Mouse (Mus musculus): ENCODE measurements around the gene Piwil4.
"Not testable (repeated sequence)": the region's sequence is repeated elsewhere in the genome, so short reads cannot be mapped to it uniquely, and the experiment has no call there.

Piwil4 gene

DNA sequence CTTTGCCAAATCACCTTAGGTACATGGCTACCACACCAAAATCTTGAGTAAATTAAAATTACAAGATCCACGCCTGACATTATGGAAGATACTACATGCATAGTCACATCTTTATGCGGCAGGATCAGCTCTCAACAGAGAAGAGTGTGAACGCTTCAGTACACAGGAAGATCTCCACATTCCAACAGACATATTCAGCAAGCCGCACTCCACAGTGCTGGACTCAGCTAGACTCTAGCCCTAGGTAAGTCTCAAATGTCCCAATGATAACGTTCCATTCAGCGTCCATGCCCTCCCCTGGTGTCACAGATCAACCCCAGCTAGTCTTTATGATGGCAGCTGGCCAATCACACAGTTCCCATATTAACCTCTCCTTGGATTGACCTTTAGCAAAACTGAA is 14.5 kb downstream of the Piwil4 start:
- no peak for DNase-seq (ENCODE audit: low spot score in 2 of 2)

DNA sequence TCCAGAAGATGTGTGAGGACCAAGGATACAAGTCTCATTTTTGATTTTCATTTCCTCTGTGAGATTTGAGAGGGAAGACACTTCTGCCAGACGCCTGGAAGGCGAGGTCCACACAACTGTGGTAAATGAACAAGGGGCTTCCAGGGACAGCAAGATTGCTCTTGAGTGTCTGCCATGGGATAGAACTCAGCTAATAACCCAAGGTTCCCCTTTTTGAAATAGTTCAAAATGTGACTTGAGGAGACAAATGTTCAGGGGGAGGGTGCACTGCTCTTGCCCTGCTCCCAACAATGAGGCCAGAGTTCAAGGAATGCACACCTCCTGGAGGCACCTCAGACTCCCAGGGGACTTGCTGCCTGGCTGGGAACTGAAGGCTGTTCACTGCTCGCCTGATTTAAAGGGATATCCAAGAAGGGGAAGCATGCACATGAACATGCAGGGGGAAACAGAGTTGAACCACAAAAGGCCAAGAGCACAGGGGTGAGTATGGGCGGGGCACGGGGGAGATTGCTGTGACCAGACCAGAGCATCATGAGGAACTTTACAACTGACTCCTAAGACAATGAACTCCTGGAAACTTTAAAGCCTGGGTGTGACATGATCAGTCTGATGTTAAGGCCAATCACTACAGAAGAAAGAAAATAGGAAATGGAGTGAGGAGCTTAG is 15.6 kb downstream of the Piwil4 start:
- DNase-seq (ENCODE audit: low spot score in 2 of 2) = peak; percentile 12 to 37

DNA sequence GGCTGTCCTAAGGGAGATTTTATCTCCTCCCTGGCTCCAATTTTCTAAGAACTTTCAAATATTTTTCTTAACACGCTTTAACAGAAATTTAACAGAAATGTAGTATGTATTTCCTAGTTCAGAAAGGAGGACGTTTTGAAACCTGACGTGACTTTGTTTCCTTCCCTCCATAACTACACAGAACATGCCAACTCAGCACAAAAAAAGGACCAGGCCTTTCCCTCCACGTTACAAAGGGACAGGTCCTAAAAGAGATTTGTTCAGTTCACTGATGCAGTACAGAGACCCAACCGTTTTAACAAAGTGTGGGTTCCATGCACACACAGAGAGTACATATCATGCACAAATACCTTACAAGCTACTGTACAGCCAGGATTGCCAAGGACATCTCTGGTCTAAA is 18.9 kb downstream of the Piwil4 start:
- DNase-seq (ENCODE audit: low spot score in 2 of 2) = no peak

DNA sequence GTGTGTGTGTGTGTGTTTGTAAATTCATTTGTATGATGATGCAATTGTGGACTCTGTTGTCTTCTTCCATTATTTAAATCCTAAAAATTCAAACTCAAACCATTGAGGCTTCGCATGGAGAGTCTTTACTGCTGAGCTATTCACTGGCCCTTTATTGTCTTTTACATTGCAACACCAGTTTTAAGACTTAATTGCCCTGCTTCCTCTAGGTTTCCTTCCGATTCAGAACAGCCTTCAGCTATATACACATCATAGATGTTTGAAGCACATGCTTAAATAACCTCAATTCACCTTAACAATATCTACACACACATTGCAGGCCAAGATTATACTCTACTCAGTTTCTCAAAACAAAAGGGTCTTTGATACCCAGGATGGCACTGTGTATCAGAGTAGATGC is 20.1 kb downstream of the Piwil4 start:
- DNase-seq (ENCODE audit: low spot score in 2 of 2) = no peak

DNA sequence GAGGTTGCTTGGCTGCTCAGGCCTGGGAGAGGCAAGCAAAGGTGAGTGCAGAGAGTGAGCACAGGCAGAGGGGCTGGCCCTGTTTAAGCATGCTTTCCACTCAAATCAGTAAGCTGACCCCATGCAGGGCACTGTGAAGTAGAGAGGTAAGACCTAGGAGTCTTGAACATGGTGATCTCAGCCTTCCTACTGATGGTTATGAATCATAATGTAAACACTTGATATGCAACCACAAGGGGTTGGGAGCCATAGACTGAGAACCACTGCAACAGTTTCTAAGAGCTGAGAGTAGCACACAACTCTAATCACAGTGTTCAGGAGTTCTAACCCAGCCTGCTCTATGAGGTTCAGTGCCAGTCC is 22.2 kb downstream of the Piwil4 start:
- DNase-seq (ENCODE audit: low spot score in 2 of 2) = no peak

DNA sequence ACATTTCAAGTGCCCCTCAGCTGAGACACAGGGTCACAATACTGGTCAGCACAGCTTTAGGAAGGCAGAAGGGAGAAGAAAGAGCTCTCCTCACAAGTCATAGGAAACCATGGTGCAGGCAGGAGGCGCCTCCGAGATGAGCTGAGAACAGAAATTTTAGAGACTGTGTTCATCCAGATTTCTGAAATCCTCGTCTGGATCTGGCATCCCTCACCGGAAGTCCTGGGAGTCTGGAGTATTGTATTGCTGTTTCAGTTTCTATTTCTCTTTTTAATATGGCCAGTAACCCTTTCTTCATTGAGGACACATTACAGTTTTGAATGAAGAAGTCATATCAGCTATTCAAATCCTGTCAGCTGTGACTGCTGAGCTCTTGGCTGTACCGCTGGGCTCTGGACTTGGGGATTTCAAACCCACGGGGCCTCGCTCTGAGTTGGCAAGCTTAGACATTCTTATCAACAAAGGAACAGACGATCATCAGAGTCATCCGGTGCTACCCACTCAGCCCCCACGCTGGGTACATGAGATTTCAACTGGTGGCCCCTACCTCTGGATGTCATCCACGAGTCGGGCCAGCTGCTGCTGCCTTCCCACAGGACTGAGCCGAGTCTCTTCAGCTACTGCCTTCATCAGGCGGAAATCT is 22.7 kb downstream of the Piwil4 start:
- DNase-seq (ENCODE audit: low spot score in 2 of 2) = no peak

DNA sequence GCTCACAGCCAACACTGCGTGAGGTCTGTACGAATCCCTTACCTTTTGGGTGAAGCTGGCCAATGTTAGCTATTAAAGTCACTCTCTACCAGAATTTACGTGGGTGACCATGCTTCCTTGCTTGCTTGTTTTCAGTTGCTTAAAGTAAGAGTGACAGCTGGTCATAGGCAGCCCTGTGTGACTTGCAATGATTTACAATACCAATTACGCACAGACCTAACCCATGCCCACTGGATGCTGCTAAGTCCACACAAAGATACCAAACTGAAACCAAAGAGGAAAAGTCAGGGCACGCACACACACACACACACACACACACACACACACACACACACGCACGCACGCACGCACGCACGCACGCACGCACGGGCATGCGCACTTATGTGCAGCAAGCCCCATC is 25.3 kb downstream of the Piwil4 start:
- DNase-seq (ENCODE audit: low spot score in 2 of 2) = no peak

DNA sequence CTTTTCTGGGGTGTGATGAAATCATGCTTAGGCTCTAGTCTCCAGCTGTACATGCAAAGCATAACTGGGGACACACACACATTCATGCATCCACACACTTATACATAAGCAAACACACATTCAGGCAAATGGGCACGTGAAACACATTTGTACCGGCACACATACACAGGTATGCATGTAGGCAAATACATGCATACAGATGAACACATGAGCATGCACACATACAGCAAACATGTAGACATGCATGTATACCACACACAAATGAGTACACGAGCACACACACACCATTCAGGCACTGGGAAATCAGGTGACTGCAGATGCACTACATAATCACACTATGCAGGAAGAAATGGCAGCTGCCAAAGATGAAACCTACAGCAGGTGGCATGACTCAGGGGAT is 29.6 kb downstream of the Piwil4 start:
- no peak for DNase-seq (ENCODE audit: low spot score in 2 of 2)

DNA sequence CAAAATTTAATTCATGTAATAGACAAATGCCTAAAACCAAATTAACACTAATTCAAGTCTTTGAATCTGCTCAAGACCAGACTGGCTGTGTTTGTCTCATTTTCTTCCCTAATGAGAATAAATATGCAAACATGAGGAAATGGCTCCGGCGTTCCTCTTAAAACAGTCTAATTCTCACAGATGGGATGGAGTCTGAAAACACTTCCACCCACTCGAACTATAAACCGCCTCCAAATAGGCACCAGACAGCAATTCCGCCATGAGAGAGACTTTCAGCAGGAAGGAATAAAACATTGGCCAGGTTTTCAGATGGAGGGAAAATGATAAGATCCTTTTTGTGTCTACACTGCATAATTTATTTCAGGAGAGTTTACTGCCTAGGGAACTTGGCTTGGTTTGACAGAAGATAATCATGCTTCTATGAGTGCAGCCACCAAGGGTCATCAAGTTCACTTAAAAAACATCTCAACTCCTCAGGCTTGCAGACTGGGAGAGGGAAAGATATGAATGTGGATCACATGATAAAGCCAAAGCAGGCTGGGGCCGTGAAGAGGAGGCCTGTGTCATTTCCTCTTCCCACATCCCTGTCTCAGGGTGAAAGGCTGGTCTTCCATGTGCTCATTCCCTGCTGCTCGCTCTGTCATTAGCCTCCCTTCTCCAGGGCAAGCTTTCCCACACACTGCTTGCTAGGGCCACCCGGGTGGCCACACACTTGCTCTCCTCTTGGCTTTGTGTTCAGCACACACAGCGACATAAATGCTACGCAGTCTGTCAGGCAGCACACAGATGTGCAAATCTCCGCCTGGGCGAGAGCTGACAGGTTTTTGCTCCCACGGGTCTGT is 35.0 kb downstream of the Piwil4 start:
- DNase-seq (ENCODE audit: low spot score in 2 of 2) = no peak

DNA sequence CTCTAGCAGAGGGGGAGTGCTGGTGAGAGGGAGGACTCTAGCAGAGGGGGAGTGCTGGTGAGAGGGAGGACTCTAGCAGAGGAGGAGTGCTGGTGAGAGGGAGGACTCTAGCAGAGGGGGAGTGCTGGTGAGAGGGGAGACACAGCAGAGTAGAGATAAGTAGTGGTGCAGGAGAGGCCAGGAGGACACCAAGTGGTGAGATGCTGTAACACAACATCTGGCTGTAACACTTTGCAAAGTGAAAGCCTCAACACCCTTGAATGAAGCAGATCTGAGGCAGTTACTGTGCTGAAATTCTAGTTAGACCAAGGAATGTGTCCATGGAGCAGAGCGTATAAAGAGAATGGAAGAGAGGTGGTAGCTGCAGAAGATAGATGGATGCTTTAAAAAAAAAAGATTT is 39.7 kb downstream of the Piwil4 start:
- DNase-seq (ENCODE audit: low spot score in 2 of 2) = not testable (repeated sequence)

DNA sequence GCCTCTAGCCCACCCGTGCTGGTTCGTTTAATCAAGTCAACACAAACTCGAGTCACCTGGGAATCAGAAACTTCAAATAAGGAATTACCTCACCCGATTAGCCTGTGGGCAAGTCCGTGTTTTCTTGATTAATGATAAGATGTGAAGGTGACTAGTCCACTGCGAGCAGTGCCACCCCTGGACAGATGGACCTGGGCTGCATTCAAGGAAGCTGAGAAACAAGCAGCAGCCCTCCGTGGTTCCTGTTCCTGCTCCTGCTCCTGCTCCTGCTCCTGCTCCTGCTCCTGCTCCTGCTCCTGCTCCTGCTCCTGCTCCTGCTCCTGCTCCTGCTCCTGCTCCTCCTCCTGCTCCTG is 41.3 kb downstream of the Piwil4 start:
- DNase-seq (ENCODE audit: low spot score in 2 of 2) = no peak

DNA sequence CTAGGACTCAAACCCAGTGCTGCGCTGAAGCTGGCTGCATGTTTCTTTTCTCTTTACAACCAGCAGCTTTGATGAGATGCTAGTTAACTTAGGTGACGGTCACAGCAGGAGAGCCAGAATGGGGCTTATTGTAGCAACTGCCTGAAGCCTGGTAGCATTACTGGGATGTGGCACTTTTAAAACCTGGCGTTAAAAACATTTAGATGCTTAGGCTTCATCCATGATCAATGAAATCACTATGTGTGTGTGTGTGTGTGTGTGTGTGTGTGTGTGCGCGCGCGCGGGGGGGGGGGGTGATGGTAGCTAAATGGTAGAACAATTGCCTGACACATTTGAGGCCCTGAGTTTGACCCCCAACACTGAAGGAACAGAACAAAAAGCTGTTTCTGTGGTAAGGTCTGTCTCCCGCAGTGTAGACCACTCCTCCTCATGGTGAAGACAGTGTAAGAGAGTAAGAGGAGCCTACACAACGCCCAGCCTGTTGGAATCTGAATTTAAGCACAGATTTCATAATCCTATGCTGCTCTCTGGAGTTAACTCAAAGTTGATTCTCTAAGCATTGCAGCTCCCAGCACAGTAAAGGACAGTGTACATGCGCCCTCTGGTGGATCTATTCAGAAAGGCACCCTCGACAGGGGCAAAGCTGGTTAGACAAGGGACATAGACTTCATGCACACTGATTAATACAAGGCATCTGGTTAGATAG is 41.8 kb downstream of the Piwil4 start:
- DNase-seq (ENCODE audit: low spot score in 2 of 2) = peak; percentile 49 to 53

DNA sequence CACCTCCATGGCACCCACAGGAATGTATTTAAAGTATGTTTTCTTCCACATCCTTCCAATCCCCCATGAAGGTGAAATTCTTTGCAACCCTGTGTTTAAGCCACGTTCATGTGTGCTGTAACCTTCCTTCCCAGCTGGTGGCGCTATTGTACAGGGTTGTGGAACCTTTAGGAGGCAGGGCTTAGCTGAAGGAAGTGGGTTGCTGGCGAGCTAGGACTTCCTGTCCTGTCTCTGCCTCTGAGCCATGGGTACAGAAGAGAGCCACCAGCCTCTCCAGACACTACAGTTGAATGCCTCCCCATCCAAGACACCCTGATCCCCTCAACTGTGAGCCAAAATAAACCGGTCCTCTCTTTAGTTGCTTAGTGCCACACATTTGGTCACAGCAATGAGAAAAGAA is 42.6 kb downstream of the Piwil4 start:
- peak in 1 of 2 experiments; percentile 6 for DNase-seq (ENCODE audit: low spot score in 2 of 2)

DNA sequence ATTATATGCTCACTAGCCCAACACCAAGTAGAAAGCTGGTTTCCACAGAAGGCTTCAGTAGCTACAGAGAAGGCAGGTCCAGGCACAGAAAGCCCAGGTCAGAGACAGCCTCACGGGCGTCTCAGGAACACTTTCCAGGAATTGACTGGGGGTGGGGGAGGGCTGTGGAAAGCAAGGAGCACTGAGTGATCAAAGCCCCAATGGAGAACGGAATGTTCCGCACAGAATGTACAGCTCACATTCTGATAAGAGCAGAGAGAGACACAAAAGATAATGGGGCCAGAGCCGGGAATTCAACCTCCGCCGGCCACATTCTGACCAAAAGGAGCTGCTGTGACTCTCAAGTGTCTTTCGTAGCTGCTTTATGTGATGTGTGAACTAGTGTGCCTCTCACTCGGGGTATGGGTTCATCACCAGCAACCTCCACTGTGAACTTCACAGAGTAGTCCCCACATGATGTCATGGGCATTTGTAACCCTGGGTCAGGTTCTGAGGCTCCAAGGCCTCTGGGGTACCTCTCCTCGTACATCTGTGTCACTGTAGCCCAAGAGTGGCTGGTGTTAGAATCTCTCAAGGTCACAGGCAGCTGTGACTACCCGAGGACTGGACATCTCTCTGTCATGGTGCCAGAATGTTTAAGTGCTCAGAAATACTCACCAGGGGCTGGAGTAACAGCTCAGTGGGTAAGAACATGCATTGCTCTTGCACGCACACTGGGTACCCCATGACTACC is 51.0 kb downstream of the Piwil4 start:
- no peak for DNase-seq (ENCODE audit: low spot score in 2 of 2)

DNA sequence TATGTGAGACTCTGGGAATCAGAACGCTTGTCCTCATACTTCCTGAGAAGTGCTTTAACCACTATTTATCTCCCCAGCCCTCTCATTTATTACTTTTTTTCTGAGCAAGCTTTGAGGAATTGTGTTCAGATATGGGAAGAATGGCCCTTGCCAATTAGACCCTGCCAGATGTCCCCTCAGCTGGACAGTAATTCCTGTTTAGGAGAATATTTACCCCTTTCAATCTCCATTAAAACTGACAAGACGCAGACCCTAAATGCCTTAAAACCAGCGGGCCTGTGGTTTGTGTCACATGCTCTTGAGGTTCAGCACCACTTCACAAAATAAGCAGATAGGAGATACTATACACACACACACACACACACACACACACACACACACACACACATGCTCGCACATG is 56.2 kb downstream of the Piwil4 start:
- DNase-seq (ENCODE audit: low spot score in 2 of 2) = no peak

DNA sequence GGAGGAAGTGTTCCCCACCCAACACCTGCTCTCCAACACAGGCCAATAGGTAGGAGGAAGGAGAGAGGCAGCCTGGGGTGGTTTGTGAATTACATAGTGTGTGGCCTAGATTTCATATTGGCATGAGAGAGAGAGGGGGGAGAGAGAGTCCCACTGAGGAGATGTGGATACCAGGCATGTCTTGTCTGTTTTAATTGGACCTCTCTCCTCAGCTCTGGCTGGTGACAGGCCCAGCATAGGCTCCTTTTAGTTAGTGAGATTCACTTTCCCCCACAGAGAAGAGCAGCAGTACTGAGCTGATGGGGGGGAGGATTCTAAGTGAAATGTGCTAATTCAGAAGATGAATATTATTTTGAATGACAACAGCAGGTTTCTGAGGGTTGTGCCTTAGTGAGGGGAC is 57.8 kb downstream of the Piwil4 start:
- no peak for DNase-seq (ENCODE audit: low spot score in 2 of 2)

DNA sequence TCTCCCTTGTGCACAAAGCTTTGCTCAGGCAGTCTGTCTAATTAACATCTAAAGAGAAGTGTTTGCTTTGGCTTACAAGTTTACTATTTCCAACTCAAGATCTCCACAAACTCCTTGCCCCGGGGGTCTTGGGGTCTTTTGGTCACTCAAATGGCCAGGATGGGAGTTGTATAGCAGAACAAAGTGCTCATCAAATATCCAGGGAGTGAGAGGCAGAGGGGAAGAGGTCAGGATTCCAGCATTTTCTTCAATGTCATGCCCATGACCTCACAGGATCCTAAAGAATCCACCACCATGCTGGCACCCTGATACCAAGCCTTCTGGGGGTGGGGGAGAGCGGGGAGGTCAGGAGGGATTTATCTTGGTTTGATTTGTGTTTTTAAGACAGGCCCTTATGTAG is 59.9 kb downstream of the Piwil4 start:
- DNase-seq (ENCODE audit: low spot score in 2 of 2) = no peak

DNA sequence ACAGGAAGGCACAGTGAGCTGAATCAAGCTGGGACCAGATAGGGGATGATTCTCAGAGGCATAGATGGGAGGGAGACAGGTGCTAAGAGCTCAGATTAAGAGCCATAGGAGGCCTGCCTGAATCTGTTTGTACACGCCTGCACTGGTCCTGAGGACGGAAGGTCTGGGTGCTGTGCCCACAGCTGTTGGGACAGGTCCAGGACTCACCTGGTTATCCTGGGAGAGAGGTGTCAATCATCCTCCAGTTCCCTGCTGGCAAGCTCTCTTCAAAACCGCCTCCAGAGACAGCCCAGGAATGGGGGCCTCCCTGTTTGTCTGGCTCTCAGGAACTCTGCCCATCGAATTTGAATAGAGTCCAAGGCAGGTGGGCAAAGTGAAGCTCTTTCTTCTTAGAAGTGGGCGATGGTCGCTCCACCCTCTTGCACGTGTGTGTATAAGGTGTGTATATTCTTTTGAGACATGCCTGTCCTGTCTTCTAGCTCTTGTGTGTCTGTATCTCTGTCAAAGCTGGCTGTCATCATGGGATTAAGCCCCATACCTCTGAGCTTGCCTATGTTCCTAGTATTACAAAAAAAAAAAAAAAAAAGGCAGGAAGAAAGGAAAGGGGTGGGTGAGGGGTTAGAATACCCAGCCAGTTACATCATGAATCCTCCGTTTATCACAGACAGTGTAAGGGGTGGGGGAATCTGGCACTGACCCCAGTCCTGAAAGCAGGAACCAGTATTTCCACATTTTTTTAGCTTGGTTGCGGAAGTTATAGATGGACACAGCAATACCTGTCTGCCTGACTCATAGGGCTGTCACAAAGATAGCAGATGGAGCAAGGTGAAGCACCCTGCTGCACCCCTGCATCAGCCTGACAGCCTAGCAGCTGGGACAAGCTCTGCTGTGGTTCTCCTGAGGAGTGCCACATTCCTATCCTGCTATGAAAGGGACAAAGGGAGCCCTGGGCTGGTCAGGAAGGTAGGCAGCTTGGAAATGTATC is 64.5 kb downstream of the Piwil4 start:
- DNase-seq (ENCODE audit: low spot score in 2 of 2) = no peak

DNA sequence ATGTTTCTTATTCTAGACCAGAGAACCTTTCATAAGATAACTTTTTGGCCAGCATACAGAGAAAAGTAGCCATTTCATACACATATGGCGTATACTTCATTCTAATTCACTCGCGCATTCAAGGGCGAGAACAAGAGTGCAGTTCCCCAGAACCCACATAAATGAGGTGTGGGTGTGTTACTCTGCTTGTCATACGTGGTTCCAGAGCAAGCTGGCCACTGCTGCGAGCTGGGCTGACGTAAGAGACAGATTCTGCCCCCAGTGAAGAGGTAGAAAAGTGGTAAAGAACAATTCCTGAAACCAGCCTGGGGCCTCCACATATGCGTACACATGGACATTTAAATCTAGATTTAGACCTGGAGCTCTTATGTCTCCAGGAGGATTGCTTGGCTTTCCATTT is 66.0 kb downstream of the Piwil4 start:
- DNase-seq (ENCODE audit: low spot score in 2 of 2) = no peak

DNA sequence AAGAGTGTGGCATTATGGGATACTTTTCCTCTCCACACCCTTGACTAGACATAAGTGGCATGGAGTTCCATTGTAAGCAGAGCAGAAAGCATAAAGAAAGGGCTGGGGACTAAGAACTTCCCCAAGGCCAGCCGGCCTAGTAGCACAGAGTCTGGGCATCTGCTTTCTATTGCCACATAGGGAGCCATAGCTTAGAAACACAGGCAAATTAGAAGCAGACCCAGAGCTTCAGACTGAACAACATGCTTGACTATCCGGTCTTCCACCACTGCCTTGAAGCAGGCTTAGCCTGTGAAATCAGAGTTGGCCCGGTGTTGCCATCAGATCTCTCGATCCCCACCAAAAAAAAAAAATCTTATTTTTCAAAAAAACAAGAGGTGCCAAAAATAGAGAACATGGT is 67.4 kb downstream of the Piwil4 start:
- DNase-seq (ENCODE audit: low spot score in 2 of 2) = no peak

DNA sequence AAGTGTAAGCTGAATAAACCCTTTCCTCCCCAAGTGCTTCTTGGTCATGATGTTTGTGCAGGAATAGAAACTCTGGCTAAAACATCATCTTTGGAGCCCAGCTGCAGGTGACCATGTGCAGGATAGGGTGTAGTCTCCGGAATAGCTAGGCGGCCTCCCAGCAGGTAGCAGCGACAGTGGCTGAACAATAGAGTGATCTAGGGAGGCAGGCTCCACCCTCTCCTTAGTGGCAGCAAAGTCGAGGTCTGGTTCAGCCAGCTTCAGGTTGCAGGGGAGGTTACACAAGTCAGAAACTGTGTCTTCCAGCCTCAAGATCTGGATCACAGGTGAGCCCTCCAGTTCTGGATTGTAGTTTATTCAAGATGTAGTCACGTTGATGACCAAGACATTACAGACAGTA is 68.6 kb downstream of the Piwil4 start:
- not testable (repeated sequence) for DNase-seq (ENCODE audit: low spot score in 2 of 2)

Data from spleen, postnatal 36 days (tissue).